Mouse (Mus musculus): ENCODE results near the gene Zfp652. TPM values are rescaled to one million over a fixed set of nuclear protein-coding genes. Genes with fewer than 3 reads are reported as not detected.

Zfp652 gene
- total RNA-seq, 1 experiment from 2014 or later: 15.2 TPM

DNA sequence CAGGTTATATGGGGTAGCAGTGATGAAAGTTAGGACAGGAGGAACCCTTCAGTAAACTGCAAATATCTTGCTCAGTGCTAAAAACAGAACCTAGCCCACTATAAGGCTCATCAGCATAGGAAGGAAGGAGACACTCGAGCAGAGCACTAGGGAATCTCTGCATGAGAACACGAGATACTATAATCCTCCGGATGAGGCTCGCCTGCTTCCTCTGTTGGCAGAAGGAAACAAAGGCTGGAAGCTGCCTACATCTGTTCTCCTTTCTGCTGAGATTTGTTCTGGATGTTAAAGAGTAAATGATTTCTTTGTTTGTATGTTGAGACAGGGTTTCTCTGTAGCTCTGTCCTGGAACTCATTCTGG, 7.5 kb upstream of the Zfp652 start:
- ATAC-seq (replicated peaks; ENCODE audit: insufficient number of reproducible peaks, low FRiP score, low TSS enrichment, poor library complexity, severe bottlenecking): no peak

DNA sequence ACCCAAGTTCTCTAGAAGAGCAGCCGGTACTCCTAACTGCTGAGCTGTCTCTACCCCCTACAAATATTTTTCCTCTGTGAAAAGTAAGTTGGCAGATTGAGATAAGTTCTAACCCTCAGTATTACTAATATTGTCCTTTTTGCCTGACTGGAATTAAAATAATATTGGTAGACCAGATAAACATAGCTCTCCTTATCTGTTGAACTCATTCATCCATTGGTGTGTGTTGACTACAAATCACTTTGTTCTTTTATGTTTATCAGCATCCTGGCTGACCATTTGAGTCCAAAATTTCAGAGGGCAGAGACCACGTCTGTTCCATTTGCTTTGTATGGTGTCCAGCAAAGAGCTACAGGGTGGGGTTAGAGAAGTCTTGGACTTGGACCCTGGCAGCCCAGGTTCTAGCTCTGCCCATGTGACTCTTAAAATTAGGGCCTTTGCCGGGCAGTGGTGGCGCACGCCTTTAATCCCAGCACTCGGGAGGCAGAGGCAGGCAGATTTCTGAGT, 2.9 kb upstream of the Zfp652 start:
- no peak for ATAC-seq (replicated peaks; ENCODE audit: insufficient number of reproducible peaks, low FRiP score, low TSS enrichment, poor library complexity, severe bottlenecking)

DNA sequence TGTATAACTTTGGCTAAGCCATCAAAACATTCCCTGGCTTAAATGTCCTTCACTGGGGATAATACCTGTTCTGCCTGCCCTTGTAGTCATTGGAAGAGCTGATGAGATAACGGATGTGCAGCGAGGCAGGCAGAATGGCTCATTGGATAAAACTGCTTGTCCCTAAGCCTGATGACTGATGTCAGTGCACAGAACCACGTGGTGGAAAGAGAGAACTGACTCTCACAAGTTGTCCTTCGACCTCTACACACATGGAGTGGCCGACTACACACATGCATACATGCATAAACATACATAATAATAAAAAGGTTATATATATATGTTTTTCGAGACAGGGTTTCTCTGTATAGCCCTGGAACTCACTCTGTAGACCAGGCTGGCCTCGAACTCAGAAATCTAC, 2.0 kb upstream of the Zfp652 start:
- no peak for ATAC-seq (replicated peaks; ENCODE audit: insufficient number of reproducible peaks, low FRiP score, low TSS enrichment, poor library complexity, severe bottlenecking)

DNA sequence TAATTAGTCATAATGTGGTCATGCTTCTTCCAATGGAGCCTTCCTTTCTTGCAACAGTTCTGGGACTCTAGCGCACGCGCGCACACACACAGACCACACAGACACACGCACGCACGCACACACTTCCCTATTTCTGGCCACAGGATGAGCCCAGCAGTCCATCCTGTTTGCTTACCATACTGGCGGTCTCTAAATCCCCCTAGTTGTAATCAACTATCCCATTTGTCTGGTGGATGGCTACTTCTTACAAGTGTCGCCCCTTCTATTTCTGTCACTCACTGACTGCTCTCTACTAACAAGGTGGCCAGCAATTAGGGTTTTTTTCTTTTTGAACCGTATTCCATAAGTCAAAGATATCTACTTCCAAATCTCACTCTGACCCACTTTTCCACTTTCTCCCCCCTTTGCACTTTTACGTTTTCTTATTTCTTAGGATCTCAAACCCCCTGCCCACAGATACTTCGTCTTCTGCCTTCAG, 349 bp upstream of the Zfp652 start:
- peak; percentile 75 for ATAC-seq (replicated peaks; ENCODE audit: insufficient number of reproducible peaks, low FRiP score, low TSS enrichment, poor library complexity, severe bottlenecking)

DNA sequence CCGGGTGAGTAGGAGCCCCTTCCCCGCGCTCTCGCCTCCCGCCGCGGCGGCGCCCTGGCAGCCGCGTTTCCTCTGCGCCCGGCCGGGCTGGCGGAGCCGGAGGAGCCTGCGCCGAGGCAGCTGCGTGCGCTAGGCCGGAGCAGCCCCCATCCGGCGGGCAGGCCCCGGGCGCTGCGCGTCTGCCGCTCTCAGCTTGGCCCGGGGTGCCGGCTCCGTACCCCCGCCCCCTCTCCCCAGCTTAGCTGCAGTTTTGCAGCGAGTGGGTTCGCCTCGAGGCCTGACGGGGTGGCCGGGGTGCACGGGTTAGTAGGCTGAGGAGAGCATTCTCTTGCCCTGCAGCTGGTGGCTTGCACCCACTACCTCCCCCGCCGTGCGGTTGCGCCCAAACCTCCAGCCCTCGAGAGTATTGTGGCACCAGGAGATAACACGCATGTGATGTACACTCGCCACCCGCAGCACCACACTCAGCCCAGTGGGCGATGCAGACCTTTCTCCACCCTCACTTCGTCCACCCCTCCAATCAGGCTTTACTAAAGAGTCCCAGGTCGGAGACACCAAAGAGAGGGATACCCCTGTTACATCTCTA, 845 bp downstream of the Zfp652 start:
- ATAC-seq (replicated peaks; ENCODE audit: insufficient number of reproducible peaks, low FRiP score, low TSS enrichment, poor library complexity, severe bottlenecking): 0 out of 2 replicates have a peak, but pooled peaks have one; percentile 25

DNA sequence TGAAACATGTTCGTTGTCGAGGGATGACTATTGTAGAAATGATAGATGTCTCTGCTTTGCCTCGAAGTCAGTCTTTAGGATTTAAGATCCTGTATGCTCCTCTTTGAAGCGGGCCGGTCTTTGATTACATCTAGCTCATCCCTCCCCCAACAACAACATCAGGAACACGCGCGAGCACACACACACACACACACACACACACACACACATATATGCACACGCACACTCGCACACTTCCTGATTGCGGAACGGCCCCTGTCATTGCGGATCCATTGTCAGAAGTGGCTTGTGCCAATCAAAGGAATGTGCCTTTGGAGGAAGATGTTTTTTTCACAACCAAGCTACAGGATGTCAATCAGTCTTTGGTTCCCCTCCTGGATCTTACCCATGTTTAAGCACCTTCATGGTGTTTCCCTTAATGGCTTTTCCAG, 1.4 kb downstream of the Zfp652 start:
- peak; percentile 63 for ATAC-seq (replicated peaks; ENCODE audit: insufficient number of reproducible peaks, low FRiP score, low TSS enrichment, poor library complexity, severe bottlenecking)

DNA sequence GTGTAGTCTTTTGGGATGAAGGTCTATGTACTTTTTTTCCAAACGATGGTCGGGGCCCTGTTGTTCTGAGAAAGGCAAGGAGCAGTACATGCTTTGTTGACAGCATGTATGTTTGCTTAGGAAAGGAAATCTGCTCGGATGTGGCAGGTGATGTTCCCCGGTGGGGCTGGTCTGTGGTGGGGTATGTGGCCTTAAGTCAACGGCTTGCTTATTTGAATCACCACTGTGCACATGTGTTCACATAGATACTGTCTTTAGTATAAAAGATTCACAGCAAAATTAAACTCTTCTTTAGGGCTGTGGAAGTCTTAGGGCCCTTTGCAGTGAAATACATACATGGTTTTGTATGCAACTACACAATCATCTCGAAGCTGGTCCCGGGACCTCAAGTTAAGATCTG, 1.9 kb downstream of the Zfp652 start:
- ATAC-seq (replicated peaks; ENCODE audit: insufficient number of reproducible peaks, low FRiP score, low TSS enrichment, poor library complexity, severe bottlenecking): no peak

DNA sequence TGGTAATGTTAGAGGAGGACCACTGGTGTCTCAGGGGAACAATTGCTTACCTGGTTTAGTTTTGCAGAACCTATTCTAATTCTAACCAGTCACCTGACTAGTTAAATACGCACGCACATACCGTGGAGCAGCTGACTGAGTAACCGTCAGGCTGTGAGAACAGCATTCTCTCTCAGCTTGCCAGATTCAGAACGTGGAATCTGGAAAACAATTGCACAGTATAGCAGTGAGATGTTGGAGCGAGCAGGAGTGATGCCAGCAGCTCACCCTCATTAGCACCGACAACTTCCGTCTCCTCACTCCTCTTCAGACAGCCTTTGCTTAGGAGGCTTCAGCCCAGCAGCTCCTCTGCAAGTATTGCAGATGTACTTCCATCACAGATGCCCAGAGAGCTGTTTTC, 3.7 kb downstream of the Zfp652 start:
- ATAC-seq (replicated peaks; ENCODE audit: insufficient number of reproducible peaks, low FRiP score, low TSS enrichment, poor library complexity, severe bottlenecking): no peak

DNA sequence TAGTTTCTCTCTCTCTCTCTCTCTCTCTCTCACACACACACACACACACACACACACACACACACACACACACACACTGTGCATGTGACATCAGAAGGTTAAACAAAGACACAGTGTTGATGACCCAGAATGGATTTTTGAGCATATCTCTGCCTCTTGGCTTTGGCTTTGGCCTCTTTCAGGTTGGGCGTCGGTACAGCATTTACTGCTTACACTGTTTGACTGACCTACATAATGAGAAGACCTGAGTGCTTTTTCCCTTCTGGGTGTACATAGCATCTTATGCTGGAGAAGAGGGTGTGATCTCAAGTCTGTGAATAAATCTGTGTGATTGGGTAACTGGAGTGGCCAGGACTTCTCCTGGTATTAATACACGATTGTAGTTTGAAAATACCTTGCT, 6.9 kb downstream of the Zfp652 start:
- ATAC-seq (replicated peaks; ENCODE audit: insufficient number of reproducible peaks, low FRiP score, low TSS enrichment, poor library complexity, severe bottlenecking): no peak

DNA sequence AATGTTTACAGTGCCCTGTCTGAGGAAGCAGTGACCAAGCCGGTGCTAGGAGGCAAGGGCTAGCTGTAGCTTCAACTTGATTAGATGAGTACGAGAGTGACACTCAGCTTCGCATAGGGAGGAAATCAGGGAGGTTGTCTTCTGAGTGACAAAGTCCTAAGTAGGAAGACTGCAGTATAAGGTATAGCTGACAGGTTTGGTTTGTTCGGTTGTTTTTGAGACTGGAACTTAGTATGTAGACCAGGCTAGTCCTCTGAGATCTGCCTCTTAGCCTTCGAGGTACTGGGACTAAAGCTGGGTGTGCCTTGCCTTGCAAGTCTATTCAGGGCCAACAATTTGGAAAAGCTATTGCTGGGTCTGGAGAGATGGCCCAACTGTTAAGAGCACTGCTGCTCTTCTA, 10.8 kb downstream of the Zfp652 start, which contains the start of gene B130006D01Rik:
Gene B130006D01Rik, plus strand, starts transcription at position 301 of the 400 bp plus-strand sequence.
- no peak for ATAC-seq (replicated peaks; ENCODE audit: insufficient number of reproducible peaks, low FRiP score, low TSS enrichment, poor library complexity, severe bottlenecking)

DNA sequence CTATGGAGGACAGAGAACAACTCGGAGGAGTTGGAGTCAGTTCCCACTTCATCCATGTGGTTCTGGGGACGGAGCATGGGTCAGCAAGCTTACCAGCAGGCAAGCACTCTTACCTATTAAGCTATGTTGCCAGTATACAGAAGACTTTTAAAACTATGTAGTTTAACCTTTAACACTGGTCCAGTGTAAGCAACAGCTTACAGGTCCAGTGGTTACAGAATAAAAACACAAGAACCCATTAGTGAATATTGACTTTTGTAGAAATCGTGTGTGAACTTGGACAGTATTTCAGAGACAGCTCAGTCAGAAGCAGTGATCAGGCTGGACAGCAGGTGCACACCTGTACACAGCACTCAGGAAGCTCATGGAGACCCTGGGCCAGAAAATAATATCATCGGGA, 12.0 kb downstream of the Zfp652 start:
- no peak for ATAC-seq (replicated peaks; ENCODE audit: insufficient number of reproducible peaks, low FRiP score, low TSS enrichment, poor library complexity, severe bottlenecking)

DNA sequence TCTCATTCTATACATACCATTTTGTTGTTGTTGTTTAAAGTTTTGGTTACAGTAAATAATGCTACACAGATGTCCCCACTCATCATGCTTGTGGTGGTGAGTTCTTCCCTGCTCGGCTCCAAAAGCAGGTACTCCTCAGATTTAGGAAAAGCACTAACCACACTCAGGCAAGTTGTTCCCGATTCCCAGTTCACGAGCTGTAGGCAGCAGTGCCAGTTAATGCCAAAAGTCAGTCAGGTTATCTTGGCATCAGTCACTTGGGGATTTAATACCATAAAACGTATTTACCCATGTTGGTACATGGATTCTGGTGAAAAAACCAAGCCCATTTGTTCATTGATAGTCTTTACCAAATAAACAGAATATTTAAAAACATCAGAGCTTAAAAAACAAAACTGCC, 13.7 kb downstream of the Zfp652 start:
- ATAC-seq (replicated peaks; ENCODE audit: insufficient number of reproducible peaks, low FRiP score, low TSS enrichment, poor library complexity, severe bottlenecking): no peak

DNA sequence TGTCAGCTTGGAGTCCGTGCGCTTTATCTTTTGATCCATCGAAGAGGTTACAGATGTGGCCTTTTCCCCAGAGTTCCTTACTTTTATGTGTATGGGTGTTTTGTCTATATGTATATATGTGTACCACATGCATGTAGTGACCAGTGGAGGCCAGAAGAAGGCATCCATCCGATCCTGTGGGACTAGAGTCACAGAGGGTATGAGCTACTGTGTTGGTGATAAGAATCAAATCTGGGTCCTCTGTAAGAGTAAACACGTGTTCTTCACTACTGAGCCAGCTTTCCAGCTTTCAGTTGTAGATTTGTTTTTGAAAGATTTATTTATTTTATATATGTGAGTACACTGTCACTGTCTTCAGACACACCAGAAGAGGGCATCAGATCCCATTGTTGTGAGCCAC, 15.5 kb downstream of the Zfp652 start:
- no peak for ATAC-seq (replicated peaks; ENCODE audit: insufficient number of reproducible peaks, low FRiP score, low TSS enrichment, poor library complexity, severe bottlenecking)

DNA sequence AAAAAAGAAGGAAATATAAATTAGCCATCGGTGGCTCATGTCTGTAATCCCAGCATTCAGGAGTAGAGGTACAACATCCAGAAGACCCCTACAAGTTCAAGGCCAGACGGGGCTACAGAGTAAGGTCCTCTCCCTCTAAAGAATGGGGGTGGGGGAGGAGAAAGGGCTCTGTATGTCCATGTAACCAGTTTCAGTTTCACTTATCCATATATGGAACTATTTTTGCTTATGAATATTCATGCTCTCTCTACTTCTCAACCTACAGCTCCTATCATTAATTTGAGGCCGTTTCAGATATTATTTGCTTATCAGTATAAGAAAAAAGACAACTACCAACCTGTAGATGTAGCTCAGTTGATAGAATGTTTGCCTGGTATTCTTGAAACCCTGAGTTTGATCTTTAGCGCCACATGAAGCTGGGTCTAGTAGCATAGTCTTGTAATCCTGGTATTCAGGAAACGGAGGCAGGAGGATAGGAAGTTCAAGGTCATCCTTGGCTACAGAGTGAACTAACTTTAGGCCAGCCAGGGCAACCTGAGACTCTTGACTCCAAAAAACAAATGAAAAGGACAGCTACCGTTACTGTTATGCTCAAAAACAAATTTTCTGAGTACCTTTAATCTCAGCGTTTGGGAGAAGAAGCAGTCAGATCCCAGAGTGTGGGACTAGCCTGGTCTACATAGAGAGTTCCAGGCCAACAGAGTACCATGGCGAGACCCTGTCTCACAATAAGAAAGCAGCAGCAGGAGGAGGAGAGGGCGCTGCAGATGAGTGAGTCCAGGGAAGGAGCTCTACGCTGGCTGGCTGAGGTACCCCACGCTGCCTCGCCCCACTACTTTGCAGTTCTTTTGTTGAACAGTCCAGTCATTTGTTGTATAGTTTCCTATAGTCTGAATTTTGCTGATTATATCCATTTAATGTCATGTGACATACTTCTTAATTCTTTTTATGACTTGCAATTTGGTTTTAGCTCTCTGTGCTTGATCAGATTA, 16.7 kb downstream of the Zfp652 start:
- ATAC-seq (replicated peaks; ENCODE audit: insufficient number of reproducible peaks, low FRiP score, low TSS enrichment, poor library complexity, severe bottlenecking): 0 out of 2 replicates have a peak, but pooled peaks have one; percentile 50

DNA sequence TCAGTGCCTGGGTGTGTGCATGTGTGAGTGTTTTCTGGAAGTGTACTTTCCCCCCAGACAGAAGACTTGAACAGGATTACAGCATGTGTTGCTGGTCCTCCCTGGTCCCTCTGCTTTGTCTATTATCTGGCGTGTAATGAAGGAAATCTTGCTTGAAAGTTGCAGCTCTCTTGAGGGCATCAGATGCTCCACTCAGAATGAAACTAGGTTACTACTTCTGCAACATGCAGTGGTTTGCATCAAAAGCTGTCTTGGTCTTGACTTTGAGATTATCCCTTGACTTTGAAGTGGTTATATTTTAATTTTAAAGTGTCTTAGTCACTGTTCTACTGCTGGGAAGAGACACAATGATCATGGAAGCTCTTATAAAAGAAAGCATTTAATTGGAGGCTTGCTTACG, 22.0 kb downstream of the Zfp652 start:
- ATAC-seq (replicated peaks; ENCODE audit: insufficient number of reproducible peaks, low FRiP score, low TSS enrichment, poor library complexity, severe bottlenecking): no peak

DNA sequence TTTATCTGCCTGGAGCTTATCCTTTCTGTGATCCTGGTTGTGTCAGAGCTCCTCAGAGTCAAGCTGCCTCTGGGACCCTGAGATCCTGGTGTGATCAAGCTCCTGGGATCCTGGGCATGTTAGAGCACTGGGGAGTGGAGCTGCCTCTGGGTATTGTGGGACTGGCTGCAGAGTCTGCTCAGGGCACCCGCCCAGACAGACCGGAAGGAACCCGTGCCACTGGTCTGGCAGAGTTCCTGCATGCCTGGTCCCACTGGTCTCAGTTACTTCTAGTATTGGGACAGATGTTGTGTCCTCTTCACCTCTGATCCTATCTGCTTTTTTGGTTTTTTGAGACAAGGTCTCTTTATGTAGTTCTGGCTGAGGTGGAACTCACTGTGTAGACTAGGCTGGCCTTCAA, 25.3 kb downstream of the Zfp652 start:
- ATAC-seq (replicated peaks; ENCODE audit: insufficient number of reproducible peaks, low FRiP score, low TSS enrichment, poor library complexity, severe bottlenecking): no peak

DNA sequence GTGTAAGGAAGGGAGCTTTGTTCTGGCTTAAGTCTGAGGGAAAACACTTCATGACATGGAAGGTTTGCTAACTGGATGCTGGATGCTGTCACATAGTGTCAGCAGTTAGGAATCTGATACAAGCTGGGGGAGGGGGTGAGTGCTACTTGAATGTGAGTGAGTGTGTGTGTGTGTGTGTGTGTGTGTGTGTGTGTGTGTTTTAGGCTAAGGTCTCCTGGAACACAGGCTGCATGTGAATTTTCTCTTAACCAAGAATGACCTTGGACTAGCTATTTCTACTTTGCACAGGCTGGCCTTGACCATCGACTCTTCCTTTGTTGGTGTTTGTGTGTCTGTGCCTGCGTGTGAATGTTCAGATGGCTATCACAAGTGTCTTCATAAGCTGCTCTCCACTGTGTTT, 32.0 kb downstream of the Zfp652 start:
- no peak for ATAC-seq (replicated peaks; ENCODE audit: insufficient number of reproducible peaks, low FRiP score, low TSS enrichment, poor library complexity, severe bottlenecking)

DNA sequence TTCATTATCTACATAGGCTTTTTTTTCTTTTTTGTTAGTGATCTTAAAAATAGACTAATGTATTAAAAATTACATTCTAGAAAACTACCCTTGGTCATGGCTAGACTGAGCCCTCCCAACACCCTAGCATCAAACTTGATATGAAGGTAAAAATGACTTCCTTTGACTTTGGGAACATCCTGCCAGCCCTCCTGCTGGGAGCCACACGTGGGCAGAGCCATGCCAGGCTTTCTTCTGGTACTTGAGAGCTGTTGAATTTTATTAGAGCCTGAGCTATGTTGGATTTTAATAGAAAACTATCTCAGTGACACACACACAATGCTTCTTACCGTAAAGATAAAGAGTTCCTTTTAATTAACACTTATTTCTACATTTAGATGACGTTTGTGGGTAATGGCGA, 34.3 kb downstream of the Zfp652 start:
- no peak for ATAC-seq (replicated peaks; ENCODE audit: insufficient number of reproducible peaks, low FRiP score, low TSS enrichment, poor library complexity, severe bottlenecking)

DNA sequence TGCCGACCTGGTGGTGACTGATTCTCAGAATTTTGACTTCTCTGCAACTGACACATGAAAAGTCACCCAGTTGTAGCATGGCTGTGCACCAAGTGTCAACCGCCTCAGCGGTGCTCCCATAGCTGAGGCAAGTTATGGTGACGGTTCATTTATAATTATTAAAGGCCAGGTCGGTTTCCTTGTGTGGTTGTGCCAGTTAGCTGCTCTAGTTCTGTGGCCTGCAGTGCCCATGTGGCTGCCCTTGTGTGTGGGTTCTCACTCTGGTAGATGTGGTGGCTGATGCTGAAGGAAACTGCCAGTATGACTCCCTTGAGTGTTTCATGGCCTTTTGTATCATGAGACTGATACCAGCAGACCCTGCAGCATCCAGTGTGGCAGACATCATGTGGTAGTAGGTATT, 35.9 kb downstream of the Zfp652 start:
- ATAC-seq (replicated peaks; ENCODE audit: insufficient number of reproducible peaks, low FRiP score, low TSS enrichment, poor library complexity, severe bottlenecking): no peak

DNA sequence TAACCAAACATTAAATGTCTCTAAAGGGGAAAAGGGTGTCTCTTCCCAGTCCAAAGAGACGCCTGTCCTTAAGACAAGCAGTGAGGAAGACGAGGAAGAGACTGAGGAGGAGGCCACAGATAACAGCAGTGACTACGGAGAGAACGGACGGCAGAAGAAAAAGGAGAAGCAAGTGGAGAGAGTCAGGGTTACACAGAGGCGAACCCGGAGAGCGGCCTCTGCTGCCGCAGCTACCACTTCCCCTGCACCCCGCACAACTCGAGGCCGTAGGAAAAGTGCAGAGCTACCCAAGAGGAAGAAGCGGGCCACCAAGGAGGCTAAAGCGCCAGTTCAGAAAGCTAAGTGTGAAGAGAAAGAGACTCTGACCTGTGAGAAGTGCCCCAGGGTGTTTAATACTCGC, 37.1 kb downstream of the Zfp652 start:
- peak; percentile 64 for ATAC-seq (replicated peaks; ENCODE audit: insufficient number of reproducible peaks, low FRiP score, low TSS enrichment, poor library complexity, severe bottlenecking)

Data from monocyte, adult 5-6 weeks (primary cell).